Mouse (Mus musculus) urinary bladder, postnatal 14 days (tissue): ENCODE results near the gene Prss46.

Experiments
- DNase-seq: peaks from one replicate; pipeline ENCODE4 v3.0.0; 2021; ENCODE audit warnings: low spot score

Gene Prss46

GRCm38 (mm10) chr9:110896595-110896994, 52.3 kb downstream of the Prss46 start:
- no peak for DNase-seq

DNA sequence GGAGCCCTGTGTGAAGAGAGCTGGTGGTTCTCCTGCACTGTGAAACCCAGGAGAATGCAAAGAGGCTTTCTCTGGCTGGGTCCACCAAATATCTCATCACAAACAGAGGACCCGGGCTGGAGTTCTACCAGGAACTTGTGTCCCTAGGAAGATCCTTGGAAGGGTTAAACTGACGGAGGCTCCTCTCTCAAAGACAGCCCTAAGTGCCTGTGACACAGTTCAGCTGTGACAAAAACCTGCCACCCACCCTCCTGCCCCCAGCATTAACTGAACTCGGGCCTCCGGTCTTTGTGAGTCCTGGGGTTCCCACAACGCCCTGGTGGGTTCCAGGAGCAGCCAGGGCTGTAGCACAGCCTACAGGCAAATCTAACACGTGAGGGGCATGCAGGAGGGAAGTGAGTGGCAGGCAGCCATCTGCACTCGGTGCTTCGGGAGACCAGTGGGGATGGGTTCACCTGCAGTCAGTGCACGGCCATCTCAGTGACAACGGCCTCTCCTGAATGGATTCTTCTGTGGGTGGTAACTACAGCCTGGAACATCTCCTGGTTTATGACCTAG, 55.2 kb downstream of the Prss46 start:
- DNase-seq = no peak

GRCm38 (mm10) chr9:110901204-110901603, 56.9 kb downstream of the Prss46 start:
- no peak for DNase-seq

DNA sequence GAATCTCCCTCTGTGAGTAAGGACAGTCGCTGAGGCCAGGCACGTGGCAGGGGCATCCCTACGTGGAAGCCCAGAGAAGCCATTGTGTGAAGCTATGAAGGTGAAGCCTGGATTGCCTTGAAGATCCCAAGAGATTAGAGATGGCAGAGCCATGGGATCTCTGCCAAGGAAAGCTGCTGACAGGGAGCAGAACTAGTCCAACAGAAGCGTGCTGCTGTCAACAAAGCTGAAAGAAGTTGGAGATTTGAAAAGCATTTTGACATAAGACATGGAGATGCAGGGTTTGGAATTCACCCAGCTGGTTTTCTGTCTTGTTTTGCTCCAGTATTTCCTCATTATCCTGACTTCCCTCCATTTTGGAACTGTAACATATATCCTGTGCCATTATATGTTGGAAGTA, 58.0 kb downstream of the Prss46 start:
- no peak for DNase-seq
